Mouse (Mus musculus): ENCODE results near the gene Kcnk10.
"Not testable (repeated sequence)": the region's sequence is repeated elsewhere in the genome, so short reads cannot be mapped to it uniquely, and the experiment has no call there.

Gene Kcnk10

DNA sequence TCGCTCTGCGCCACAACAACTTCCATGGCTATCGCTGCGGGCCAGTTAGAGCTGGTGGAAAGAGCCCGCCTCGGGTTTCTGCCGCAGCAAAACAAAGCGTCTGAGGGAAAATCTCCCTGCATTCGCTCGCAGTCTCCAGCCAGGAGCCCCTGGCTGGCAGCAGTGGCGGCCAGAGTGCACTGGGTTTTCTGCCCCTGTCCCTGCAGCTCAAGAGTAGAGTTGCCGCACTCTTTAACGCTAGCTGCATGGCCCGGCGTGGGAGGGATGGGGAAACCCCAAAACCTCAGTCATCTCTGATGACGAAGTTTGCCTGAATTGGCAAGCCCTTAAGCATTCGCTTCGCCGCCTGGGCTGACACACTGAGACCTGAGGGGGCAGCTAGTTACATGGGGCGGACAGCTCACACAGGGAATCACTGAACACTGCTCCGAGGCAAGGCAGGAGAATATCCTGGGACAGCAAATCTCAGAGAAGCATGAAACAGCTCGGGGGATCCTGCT, at the start of gene Kcnk10:
TSS of gene Kcnk10 (minus strand) at position 450 of the 500 bp plus-strand sequence.
- peak; percentile 55 for DNase-seq

DNA sequence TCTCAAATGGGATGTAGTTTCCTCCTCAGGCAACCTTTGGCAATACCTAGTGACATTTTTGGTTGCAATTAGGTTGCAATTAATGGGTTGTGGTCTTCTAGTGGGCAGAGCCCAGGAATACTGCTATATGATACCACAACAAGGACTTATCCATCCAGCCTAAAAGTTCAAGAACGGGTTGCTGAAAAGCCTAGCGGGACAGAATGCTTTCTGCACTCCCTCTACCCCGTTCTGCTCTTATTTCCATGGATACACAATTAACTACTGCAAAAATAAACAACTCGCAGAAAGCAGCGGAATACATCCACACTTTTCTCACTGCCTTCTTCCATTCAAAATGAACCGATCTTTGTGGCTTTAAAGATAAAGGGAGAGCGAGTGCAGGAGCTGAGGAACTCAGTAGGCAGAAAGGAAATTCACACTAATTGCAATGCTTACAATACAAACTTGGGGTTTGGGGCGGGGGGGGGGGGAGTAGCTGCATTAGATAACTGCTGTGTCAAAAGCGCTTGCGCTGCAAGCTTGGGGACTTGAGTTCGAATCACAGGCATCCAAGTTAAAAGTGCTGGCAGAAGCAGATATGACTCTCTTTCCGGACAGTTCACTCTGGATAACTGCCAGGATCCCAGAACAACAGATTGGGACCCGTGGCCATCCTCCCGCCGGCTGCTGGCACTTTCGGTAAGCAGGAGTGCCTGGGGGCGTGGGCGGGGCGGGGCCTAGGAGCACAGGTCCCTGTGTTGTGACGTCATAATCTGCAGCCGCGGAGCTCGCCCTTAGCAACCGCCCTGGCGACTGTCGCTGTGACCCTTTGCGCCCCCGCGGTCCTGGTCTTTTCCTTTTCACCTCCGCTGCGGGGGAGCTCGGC, 49.5 kb upstream of the Kcnk10 start, which contains the start of gene Spata7:
TSS of gene Spata7 (plus strand) at position 766 of the 868 bp plus-strand sequence.
- DNase-seq: peak; percentile 93

DNA sequence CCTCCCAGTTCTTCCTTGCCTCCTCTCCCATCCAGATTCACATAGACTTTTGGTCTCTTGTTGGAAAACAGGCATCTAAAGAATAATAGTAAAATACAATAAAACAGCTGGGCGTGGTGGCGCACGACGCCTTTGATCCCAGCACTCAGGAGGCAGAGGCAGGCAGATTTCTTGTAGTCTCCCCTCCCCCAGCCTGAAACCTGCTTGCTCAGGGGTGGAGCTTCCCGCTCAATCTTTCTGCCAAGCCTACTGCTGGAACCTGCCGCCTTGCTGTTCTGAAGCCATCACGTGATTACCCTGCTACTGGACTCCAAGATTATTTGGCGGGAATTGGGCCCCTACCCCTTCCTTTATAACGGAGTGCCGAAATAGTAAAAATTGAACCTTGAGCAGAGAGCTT, 45.2 kb upstream of the Kcnk10 start:
- DNase-seq: not testable (repeated sequence)

- peak; percentile 34 for DNase-seq
These were observed 42.8 kb upstream of the Kcnk10 start for GRCm38 (mm10) chr12:98620922-98621321.

GRCm38 (mm10) chr12:98619496-98619895, 41.4 kb upstream of the Kcnk10 start:
- no peak for DNase-seq

- peak; percentile 21 for DNase-seq
These were observed 37.6 kb upstream of the Kcnk10 start for GRCm38 (mm10) chr12:98615746-98616145.

- no peak for DNase-seq
These were observed 36.9 kb upstream of the Kcnk10 start for GRCm38 (mm10) chr12:98614910-98615508.

DNA sequence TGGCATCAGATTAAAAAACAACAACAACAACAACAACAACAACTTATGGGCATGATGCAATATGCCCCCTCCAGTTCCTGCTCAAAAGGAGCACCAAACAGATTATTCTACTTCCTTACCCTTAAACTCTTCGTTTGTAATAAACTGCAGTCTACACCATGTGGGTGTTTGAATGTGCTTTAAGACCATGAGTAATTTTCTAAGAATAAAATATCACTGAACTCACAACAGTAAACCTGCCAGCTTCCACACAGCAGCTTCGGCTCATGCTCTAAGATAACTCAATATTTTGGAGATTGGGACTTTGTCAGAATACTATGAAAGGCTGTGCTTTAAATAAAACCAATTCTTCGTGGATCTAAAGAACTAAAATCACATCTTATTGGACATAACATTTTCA, 32.2 kb upstream of the Kcnk10 start:
- DNase-seq: no peak

- no peak for DNase-seq
These were observed 28.6 kb upstream of the Kcnk10 start for GRCm38 (mm10) chr12:98606595-98607290.

DNA sequence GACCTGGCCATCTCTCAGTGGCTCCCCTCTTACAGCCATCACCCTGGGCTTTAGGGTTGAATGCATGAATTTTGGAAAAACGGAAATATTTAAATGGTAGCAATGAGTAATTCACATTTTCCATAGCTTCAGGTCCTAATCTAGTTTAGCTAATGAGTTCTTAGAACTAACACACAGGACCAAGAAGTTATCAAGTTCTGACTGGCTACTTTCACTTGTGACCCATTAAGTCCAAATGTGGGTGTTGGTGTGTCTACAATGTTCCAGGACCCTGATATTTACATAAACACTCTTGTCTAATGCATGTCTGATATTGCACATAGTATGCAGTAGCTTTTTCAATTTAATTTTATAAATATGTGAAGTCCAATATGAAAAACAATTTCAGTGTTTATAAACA, 27.2 kb upstream of the Kcnk10 start:
- DNase-seq: no peak

DNA sequence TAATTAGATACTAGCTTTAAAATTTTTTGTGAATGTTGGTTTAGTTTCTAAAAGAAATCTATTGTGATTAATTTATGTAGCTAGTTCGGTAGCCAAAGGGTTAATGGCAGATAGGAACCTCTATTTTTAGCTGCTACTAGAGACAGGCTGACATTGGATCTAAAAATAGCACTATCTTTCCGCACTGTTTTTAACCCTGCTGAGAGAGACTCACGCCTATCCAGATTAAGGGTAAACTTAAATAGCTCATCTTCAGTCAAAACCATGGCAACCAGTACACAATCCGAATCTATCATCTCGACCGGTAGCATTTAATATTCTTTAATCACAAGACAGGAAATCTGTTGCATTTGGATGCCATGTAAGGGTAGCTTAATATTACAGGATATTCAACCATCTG, 24.0 kb upstream of the Kcnk10 start:
- peak; percentile 30 for DNase-seq

DNA sequence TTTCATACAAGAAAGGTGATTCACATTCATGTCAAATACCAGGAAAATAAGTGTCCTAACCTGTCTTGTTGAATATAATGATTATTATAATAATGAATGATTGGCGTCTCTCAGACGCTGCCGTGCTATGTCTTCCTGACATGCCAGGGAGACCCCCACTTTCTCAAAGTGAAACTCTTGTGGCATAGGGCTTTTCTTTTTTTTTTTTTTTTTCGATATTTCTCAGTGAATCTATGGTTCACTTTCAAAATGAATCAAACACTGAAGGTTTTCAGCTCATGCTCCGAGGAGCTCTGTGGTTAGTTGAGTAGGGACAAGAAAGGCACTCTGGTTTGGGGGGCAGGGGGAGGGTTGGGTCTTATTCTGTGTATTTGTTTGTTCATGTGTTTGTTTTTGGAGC, 22.8 kb upstream of the Kcnk10 start:
- no peak for DNase-seq

DNA sequence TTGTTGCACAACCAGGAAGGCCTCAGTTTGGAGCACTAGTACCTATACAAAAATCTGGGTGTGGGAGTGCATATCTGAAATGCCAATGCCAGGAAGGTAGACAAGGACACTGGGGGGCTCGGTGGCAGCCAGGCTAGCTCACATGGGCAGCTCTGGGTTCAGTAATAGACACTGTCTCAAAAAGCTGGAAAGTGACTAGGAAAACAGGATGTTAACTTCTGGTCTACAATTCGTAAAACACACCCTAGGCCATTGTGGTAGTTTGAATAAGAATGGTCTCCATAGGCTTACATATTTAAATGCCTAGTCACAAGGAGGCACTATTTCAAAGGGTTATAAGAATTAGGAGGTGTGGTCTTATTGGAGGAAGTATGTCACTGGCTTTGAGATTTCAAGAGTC, 12.9 kb upstream of the Kcnk10 start:
- DNase-seq: no peak

DNA sequence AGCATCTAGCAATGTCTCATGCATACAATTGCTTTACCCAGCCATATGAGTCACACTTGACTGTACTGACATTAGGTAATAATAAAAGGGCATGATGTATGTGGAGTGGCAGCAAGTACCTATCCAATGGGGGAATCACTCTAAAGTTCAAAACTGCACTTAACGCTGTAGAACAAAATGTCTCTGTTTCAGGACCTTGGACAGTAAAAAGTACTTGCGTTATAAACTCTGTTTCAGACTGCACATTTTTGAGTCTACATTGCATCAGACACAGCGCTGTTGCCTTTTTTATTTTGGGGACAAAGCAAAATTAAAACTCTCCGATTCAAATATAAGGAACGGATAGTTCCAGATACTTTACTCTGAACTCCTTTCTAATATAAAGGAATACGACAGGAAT, 10.5 kb upstream of the Kcnk10 start:
- DNase-seq: no peak

DNA sequence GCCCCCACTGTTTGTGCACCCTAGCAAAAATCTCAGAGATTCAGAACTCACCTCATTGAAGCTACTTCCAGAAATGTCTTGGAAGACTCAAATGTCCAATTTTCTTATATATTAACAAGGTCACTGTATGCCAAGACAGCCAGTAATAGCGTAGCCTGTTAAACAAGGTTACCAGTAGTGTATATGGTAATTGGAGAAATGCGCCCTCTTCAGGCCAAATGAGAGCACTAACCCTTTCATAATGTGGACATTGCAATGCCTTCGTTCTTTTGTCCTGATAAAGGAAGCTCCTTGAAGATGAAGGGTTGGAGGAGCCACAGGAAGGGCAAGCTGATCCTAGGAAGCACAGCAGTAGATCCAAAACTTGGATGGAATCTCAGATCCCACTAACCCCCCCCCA, 7.2 kb upstream of the Kcnk10 start:
- peak; percentile 52 for DNase-seq

DNA sequence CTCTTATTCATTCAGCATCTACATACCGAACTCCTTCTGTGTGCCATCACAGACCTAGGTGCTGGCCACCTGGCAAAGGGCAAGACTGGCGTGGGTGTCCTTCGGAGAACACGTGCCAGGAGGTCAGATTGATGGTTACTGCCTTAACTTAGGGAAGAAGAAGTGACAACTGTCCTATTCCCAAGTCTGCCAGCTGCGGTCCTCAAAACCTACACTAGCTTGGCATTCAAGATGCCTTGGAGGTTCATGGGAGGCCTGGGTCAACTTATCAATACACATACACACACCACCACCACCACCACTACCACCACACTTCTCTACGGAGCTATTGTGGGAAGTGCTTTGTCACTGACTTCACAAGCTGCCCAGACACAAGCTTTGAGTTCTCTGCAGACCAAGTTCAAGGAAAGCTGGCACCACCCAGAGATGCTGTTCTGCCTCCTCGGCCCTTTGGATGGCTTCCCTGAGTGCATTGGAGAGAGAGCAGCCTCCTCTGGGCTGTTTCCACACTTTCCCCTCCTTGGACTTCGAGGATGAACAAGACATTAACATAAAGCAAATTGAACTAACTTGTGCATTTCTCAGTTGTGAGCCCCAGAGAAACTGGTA, 2.1 kb downstream of the Kcnk10 start:
- no peak for DNase-seq

- no peak for DNase-seq
These were observed 2.8 kb downstream of the Kcnk10 start for GRCm38 (mm10) chr12:98575195-98575887.

DNA sequence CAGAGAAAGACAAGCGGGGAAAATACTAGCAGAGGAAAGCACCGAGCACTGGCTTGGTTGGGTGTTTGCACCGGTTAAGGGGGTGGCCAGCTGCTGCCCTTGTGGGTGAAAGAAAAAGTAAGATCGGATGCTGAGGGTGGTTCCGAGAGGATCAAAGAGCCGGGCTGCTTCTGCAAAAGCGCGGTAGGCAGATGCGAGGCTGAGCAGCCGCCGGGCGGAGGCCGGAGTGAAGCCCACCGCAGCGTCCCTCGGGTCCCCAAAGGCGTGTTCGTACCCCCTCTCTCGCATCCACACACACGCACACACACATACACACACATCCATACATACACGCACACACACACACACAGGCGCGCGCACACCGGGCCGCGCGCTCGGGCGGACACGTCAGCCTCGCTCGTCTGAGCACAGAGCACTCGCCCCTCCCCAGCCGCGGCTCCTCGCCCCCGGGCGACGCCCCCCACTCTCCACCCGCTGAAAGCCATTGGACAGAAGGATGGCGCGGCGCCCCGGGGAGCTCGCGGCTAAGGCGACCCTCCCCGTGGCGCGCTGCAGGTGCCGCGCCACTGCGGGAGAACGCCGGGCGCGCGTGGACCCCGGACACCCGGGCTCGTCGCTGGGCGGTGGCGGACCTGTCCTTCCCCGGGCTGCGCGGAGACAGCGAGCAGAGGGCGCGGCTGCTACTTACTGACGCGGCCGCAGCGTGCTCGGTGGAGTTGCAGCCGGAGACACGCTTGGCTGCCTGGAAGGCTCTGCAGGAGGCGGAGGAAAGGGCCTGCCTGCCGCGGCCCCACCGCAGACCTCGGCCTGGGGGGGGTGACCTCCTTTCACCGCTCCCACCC, 3.5 kb downstream of the Kcnk10 start:
- peak; percentile 87 for DNase-seq

GRCm38 (mm10) chr12:98573317-98574270, 4.5 kb downstream of the Kcnk10 start:
- peak; percentile 66 for DNase-seq
